Mouse (Mus musculus) Patski (cell line): ENCODE results near the gene Islr2. TPM values are rescaled to one million over a fixed set of nuclear protein-coding genes. Genes with fewer than 3 reads are reported as not detected.

Source experiments
- ATAC-seq: fragments of 100-300 bp; one replicate; pipeline ENCODE4 v1.8.0; 2021
- CTCF ChIA-PET: fragments of 350-600 bp; sonication (Branson Sonifier 250); formaldehyde crosslinking; loops from one replicate; lab custom pipeline; 2022; ENCODE audit warnings: inconsistent platforms; lab: Charles Lee
- POLR2A ChIA-PET: fragments of 350-600 bp; sonication (Branson Sonifier 250); formaldehyde crosslinking; loops from one replicate; lab custom pipeline; 2022; ENCODE audit warnings: antibody characterized with exemption, inconsistent platforms; lab: Charles Lee
- DNase-seq: peaks from one replicate; pipeline ENCODE4 v3.0.0-alpha.2; 2011; ENCODE audit warnings: low read depth, low spot score
- H3K27me3 ChIP-seq: fragments of 371-371 bp; one replicate; pipeline ENCODE4 v1.5.1; 2021
- CTCF ChIP-seq: fragments of 100-300 bp; IDR thresholded peaks from one replicate; pipeline ENCODE4 v1.5.1; 2021
- in situ Hi-C: fragments of 300-500 bp; cut with MboI; formaldehyde crosslinking; loops from 3 replicates; pipeline ENCODE4 v1.11.1; 2018; ENCODE audit warnings: low pct_unique_long_range_greater_than_20kb, mixed read lengths
- polyA plus RNA-seq: library from polyadenylated mRNA; unstranded; gene quantifications from one replicate; pipeline ENCODE4 v1.2.3, GENCODE M21; 2021

Islr2 gene
- polyA plus RNA-seq, 1 experiment from 2014 or later, result 2.1 TPM

DNA sequence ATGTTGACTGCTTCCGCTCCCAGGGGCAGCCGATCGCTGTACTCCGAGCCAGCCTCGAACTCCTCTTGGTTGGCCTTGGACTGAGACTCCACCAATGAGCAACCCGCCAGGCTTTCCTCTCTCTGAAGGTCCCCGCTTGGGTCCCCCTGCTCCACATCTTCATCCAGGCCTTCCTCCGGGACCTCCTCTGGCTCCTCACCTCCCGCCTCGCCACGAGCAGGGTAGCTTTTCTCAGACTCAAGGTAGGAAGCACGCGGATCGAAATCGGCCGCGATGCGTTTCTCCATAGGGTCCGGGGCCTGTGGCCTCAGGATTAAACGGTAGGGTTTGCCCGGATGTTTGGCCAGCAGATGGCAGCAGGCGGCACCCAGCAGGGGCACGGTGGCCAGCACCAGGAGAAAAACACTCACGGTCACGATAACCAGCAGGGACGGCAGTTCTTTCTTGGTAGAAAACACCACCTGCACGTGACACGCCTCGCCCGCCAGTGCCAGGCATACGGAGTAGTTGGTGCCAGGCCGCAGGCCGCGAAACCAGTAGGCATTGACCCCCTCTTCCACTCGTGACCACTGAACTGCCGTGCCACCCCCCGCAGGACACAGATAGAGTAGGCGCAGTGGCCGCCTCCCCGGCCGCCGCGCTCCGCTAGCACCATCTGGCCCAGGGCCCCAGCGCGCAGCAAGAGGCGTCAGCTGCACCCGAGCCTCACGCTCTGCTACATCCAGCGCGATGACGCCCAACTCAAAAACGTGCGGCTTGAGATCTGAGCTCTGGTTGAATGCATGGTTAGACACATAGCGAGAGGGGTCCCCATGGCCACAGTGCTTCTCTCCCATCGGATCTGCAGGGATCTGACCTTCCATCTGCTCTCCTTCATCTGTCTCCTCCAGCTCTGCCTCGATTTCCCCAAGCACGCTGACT lies 6.1 kb downstream of the Islr2 start:
- POLR2A ChIA-PET, result no interaction called here
- ATAC-seq (no peak), DNase-seq (no peak)
- TF ChIP-seq CTCF, result no peak
- H3K27me3 ChIP-seq, result no peaks in the 10 kb centered on the region
- in situ Hi-C loops, result no loop called here
- CTCF ChIA-PET, result no interaction called here

DNA sequence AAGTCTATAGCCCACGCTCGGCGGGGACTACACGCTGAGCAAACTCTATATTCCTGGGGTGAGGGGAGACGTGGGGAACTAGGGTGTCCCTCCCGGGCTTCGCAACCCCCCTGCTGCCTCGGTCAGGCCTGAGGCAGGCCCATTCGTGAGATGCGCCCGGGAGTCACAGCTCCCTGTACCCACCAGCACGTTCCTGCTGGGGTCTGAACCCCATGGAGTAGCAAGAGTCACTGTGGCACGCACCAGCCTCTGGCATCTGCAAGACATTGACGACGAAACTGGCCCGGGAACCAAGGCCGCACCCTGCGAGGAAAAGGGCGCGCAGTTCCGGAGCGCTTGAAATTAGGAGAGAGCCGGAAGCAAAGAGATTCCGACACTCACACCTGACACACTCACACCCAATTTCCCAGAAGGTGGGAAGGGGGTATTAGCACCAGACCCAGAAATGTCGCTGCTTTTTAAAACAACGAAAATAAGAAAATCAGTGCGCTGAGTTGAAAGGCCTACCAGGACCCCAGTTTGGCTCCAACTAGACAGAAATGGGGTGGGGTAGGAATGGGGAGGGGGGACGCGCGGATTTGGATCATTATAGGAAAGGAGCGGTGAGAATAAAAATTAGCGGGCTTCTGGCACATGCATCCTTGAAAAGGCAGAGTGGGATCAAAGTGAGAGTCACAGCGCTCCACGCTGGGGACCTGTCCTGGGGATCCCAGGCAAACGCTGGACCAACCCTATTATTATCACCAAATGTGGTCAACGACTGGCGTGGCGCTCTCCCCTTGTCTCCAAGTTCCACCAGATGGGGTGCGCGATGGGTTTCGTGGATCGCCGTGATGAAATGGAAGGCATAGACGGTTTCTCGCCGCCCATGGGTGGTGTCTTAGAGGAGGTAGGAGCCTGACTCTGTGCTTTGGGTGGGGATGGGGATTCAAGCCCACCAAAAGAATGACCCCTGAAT lies 7.2 kb downstream of the Islr2 start:
- ChIA-PET CTCF (no interaction called here), POLR2A (interaction anchor here (0.7 to 1.2 kb wide), 2 partner anchors 24 to 41 kb away, joined by 3 to 4 read pairs; no protein-coding TSS in a partner anchor)
- H3K27me3 ChIP-seq, result no peaks in the 10 kb centered on the region
- no peak for ATAC-seq
- TF ChIP-seq CTCF, result no peak
- no peak for DNase-seq
- in situ Hi-C loops, result no loop called here

- ChIA-PET POLR2A (interaction anchor here (0.7 to 1.2 kb wide), 2 partner anchors 23 to 40 kb away, joined by 3 to 4 read pairs; no protein-coding TSS in a partner anchor), CTCF (no interaction called here)
- no peaks in the 10 kb centered on the region for H3K27me3 ChIP-seq
- DNase-seq (no peak), ATAC-seq (no peak)
- no peak for TF ChIP-seq CTCF
- in situ Hi-C loops, result no loop called here
Measured at GRCm38 (mm10) chr9:58196141-58196540, 8.0 kb downstream of the Islr2 start.

- DNase-seq (no peak), ATAC-seq (no peak)
- no peaks in the 10 kb centered on the region for H3K27me3 ChIP-seq
- POLR2A ChIA-PET, result interaction anchor here (1.2 kb wide), 1 partner anchor 23 kb away, joined by 3 read pairs; no protein-coding TSS in a partner anchor
- in situ Hi-C loops, result no loop called here
- TF ChIP-seq CTCF, result no peak
- CTCF ChIA-PET, result interaction anchor here (1.8 kb wide), 1 partner anchor 8 kb away, joined by 8 read pairs; the partner anchor contains the start of genes Islr and Islr2
Measured at GRCm38 (mm10) chr9:58195671-58196070, 8.4 kb downstream of the Islr2 start.

- POLR2A ChIA-PET, result interaction anchor here (0.7 to 1.1 kb wide), 3 partner anchors 19 to 258 kb away, joined by 3 to 5 read pairs (median 3); no protein-coding TSS in a partner anchor
- TF ChIP-seq CTCF, result no peak
- ATAC-seq (no peak), DNase-seq (no peak)
- in situ Hi-C loops, result no loop called here
- H3K27me3 ChIP-seq, result no peaks in the 10 kb centered on the region
- CTCF ChIA-PET, result interaction anchor here (1.8 kb wide), 1 partner anchor 10 kb away, joined by 8 read pairs; the partner anchor contains the start of genes Islr and Islr2
Measured at GRCm38 (mm10) chr9:58194222-58194621, 9.9 kb downstream of the Islr2 start.

DNA sequence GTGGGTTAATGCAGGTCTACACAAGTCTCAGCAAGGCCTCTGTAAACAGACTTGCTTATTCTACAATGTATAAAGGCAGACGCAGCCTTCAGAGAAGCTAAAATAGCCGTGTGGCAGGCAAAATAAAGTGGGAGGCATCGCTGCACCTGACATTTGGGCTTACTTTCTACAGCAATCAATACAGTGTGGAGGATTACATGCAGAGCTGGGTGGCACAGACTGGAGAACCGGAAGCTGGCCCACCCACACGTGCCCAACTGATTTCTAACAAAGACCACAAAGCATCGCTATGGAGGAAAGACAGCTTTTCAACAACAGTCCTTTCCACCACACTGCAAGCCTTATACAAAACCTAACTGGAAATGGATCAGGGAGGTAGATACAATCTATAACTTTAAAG lies 19.7 kb downstream of the Islr2 start:
- ChIA-PET POLR2A (interaction anchor here (1.2 kb wide), 1 partner anchor 9 kb away, joined by 3 read pairs; no protein-coding TSS in a partner anchor), CTCF (interaction anchor here (1.4 to 1.7 kb wide), 2 partner anchors 10 to 11 kb away, joined by 3 to 4 read pairs; no protein-coding TSS in a partner anchor)
- DNase-seq (no peak), ATAC-seq (no peak)
- H3K27me3 ChIP-seq, result no peaks in the 10 kb centered on the region
- in situ Hi-C loops, result no loop called here
- no peak for TF ChIP-seq CTCF

GRCm38 (mm10) chr9:58179390-58179789 lies 24.7 kb downstream of the Islr2 start:
- no peak for TF ChIP-seq CTCF
- ChIA-PET POLR2A (interaction anchor here (0.6 kb wide), 1 partner anchor 11 kb away, joined by 4 read pairs; no protein-coding TSS in a partner anchor), CTCF (interaction anchor here (1.1 kb wide), 1 partner anchor 24 kb away, joined by 3 read pairs; the partner anchor contains the start of genes Islr and Islr2)
- in situ Hi-C loops, result no loop called here
- DNase-seq (no peak), ATAC-seq (no peak)
- H3K27me3 ChIP-seq, result no peaks in the 10 kb centered on the region

DNA sequence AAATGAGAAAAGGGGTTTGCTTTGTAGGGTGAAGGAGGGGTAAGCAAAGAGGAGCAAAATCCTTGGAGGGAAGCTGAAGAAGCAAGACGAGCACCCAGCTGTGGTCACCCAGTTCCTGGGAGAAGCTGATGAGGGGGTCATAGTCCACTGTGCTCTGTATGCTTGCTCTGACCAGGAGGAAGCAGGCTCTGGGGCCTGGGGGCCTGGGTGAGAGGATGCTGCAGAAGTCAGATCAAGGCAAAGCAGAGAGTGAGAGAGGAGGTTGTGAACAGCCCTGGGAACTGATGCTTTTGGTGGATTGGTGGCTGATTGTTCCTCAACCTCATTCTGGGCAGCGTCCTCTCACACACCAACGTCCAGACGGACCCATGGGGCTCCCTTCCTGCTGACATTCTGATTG lies 27.0 kb downstream of the Islr2 start:
- no peak for DNase-seq
- in situ Hi-C loops, result no loop called here
- ChIA-PET CTCF (no interaction called here), POLR2A (no interaction called here)
- no peak for TF ChIP-seq CTCF
- no peaks in the 10 kb centered on the region for H3K27me3 ChIP-seq
- no peak for ATAC-seq

GRCm38 (mm10) chr9:58175745-58176487 lies 28.2 kb downstream of the Islr2 start:
- no peak for TF ChIP-seq CTCF
- H3K27me3 ChIP-seq, result no peaks in the 10 kb centered on the region
- DNase-seq, result no peak
- ChIA-PET CTCF (interaction anchor here (0.7 to 1.1 kb wide), 3 partner anchors 22 to 43 kb away, joined by 3 to 5 read pairs (median 3); no protein-coding TSS in a partner anchor), POLR2A (interaction anchor here (0.6 to 1.5 kb wide), 4 partner anchors 9 to 32 kb away, joined by 3 to 5 read pairs (median 3); no protein-coding TSS in a partner anchor)
- in situ Hi-C loops, result no loop called here
- no peak for ATAC-seq
